Mouse (Mus musculus) thymus, adult 2 months (tissue): ENCODE measurements around the gene Pmp22.

ENCODE experiments used
- CTCF ChIP-seq: fragments of 200-500 bp; IDR thresholded peaks from 2 replicates; pipeline ENCODE4 v1.5.1; 2012; ENCODE audit warnings: mild to moderate bottlenecking, control low read depth, low read length, moderate library complexity, borderline replicate concordance; ENCODE audit not compliant: control insufficient read depth, poor library complexity, insufficient read depth; ENCODE audit errors: extremely low read depth
- POLR2A ChIP-seq: fragments of 200-500 bp; IDR thresholded peaks from 2 replicates; pipeline ENCODE4 v1.6.1; 2012; ENCODE audit warnings: mild to moderate bottlenecking, low read length, control low read depth, moderate library complexity; ENCODE audit not compliant: control insufficient read depth, poor library complexity, insufficient read depth; ENCODE audit errors: extremely low read depth

GRCm38 (mm10) chr11:63138739-63139138 is 10.0 kb downstream of the Pmp22 start:
- TF ChIP-seq CTCF (no peak), POLR2A (no peak)
